In the genomic region with DNA sequence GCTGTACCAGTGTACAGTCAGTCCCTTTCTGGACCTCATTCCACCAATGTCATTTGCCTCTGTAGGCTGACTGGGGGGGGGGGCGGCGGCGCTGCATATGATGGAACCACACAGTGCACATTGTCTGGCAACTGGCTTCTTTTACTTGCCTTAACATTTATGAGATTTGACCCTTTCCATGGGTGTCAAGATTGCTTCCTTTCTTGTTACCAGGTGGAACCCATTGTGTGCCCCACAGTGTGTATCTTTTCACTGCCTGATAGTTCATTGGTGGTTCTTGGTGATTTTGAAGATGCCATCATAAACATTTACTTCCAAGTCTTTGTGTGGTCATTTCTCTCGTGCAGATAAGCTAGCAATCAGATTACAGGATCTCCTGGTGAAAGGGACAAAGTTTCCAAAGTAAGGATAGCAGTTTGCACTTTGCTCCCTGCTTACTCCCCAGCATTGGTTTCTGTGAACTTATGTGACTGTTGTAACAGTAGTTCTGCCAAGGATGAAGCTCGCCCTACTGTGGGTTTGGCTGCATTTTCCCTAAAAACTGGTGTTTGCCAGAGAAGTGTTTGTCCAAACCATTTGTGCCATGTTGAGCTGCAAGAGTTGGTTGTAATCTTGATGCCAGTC, we compare ENCODE assay signal across 18 mouse cellular contexts.
"Had no signal": no experiment of that assay in that cellular context is flagged by ENCODE, and none has a peak within 500 bp of the region (broad histone marks: within the 10 kb centered on the region; RNA-seq: fewer than 3 reads in every experiment).

No protein-coding gene starts in this region.

- H3K9me3 ChIP-seq: kidney, embryonic 15.5 days; liver, embryonic 13.5 days; midbrain, embryonic 13.5 days; neural tube, embryonic 13.5 days had no signal

- H3K4me1 ChIP-seq: kidney, embryonic 15.5 days; midbrain, embryonic 13.5 days; neural tube, embryonic 13.5 days had no signal

- H3K27ac ChIP-seq: kidney, embryonic 15.5 days; liver, embryonic 13.5 days; macrophage; midbrain, embryonic 13.5 days; neural tube, embryonic 13.5 days had no signal

- DNase-seq: kidney, adult 11 months; kidney, postnatal 10 days; kidney, postnatal 4 days; layer of hippocampus, adult 9-11 months; liver, embryonic 13.5 days; lung, embryonic 14.5 days; retina, postnatal 1 day; right cerebral cortex, postnatal 25 days; thymus, adult 2 months; thymus, postnatal 14 days; thymus, postnatal 4 days had no signal

- H3K36me3 ChIP-seq: kidney, embryonic 15.5 days; midbrain, embryonic 13.5 days; neural tube, embryonic 13.5 days had no signal

- H3K9ac ChIP-seq: kidney, embryonic 15.5 days; liver, embryonic 13.5 days; lung, embryonic 14.5 days; midbrain, embryonic 13.5 days; neural tube, embryonic 13.5 days had no signal

- H3K4me2 ChIP-seq: kidney, embryonic 15.5 days; liver, embryonic 13.5 days; lung, embryonic 14.5 days; midbrain, embryonic 13.5 days; neural tube, embryonic 13.5 days had no signal

- H3K4me3 ChIP-seq: kidney, embryonic 15.5 days; liver, embryonic 13.5 days; midbrain, embryonic 13.5 days; myocyte; neural tube, embryonic 13.5 days had no signal

- H3K27me3 ChIP-seq: kidney, embryonic 15.5 days; liver, embryonic 13.5 days; midbrain, embryonic 13.5 days; neural tube, embryonic 13.5 days had no signal

- ATAC-seq: lung, postnatal 0 days; midbrain, embryonic 13.5 days; midbrain, embryonic 16.5 days had no signal
